Mouse (Mus musculus): ENCODE results near the gene Tspan18.
A peak's percentile ranks its signal among the peaks of the same experiment; 100 is the strongest.

The Tspan18 gene

GRCm38 (mm10) chr2:93266565-93267169, 67.6 kb downstream of the Tspan18 start:
- no peak for DNase-seq (ENCODE audit: low read depth, low spot score)

- DNase-seq (ENCODE audit: low read depth, low spot score) = no peak
These were observed 71.7 kb downstream of the Tspan18 start for GRCm38 (mm10) chr2:93262291-93263285.

- no peak for DNase-seq (ENCODE audit: low read depth, low spot score)
These were observed 72.6 kb downstream of the Tspan18 start for GRCm38 (mm10) chr2:93261521-93262290.

- no peak for DNase-seq (ENCODE audit: low read depth, low spot score)
These were observed 76.7 kb downstream of the Tspan18 start for GRCm38 (mm10) chr2:93257634-93258033.

- no peak for DNase-seq (ENCODE audit: low read depth, low spot score)
These were observed 77.4 kb downstream of the Tspan18 start for GRCm38 (mm10) chr2:93256735-93257405.

- no peak for DNase-seq (ENCODE audit: low read depth, low spot score)
These were observed 81.9 kb downstream of the Tspan18 start for GRCm38 (mm10) chr2:93252356-93252755.

GRCm38 (mm10) chr2:93250611-93251010, 83.7 kb downstream of the Tspan18 start:
- no peak for DNase-seq (ENCODE audit: low read depth, low spot score)

- no peak for DNase-seq (ENCODE audit: low read depth, low spot score)
These were observed 85.2 kb downstream of the Tspan18 start for GRCm38 (mm10) chr2:93249058-93249457.

GRCm38 (mm10) chr2:93244090-93244443, 90.2 kb downstream of the Tspan18 start:
- DNase-seq (ENCODE audit: low read depth, low spot score) = no peak

GRCm38 (mm10) chr2:93243439-93244089, 90.7 kb downstream of the Tspan18 start:
- no peak for DNase-seq (ENCODE audit: low read depth, low spot score)

- DNase-seq (ENCODE audit: low read depth, low spot score) = no peak
These were observed 92.1 kb downstream of the Tspan18 start for GRCm38 (mm10) chr2:93242166-93242565.

- DNase-seq (ENCODE audit: low read depth, low spot score) = no peak
These were observed 95.4 kb downstream of the Tspan18 start for GRCm38 (mm10) chr2:93238864-93239263.

- DNase-seq (ENCODE audit: low read depth, low spot score) = no peak
These were observed 97.2 kb downstream of the Tspan18 start for GRCm38 (mm10) chr2:93237055-93237454.

GRCm38 (mm10) chr2:93232141-93232540, 102.2 kb downstream of the Tspan18 start:
- no peak for DNase-seq (ENCODE audit: low read depth, low spot score)

- no peak for DNase-seq (ENCODE audit: low read depth, low spot score)
These were observed 105.9 kb downstream of the Tspan18 start for GRCm38 (mm10) chr2:93228480-93228824.

GRCm38 (mm10) chr2:93227713-93228479, 106.4 kb downstream of the Tspan18 start:
- no peak for DNase-seq (ENCODE audit: low read depth, low spot score)

GRCm38 (mm10) chr2:93226606-93227595, 107.4 kb downstream of the Tspan18 start:
- peak; percentile 37 for DNase-seq (ENCODE audit: low read depth, low spot score)

- DNase-seq (ENCODE audit: low read depth, low spot score) = no peak
These were observed 110.8 kb downstream of the Tspan18 start for GRCm38 (mm10) chr2:93223463-93223862.

- no peak for DNase-seq (ENCODE audit: low read depth, low spot score)
These were observed 113.9 kb downstream of the Tspan18 start for GRCm38 (mm10) chr2:93220447-93220846.
